Mouse (Mus musculus) heart, embryonic 10.5 days (tissue): ENCODE results near the gene Agap3. TPM values are rescaled to one million over a fixed set of nuclear protein-coding genes. Genes with fewer than 3 reads are reported as not detected.

Source experiments
- DNase-seq: peaks from one replicate; pipeline ENCODE4 v3.0.0-alpha.2; 2017; ENCODE audit warnings: low spot score
- H3K27ac ChIP-seq: fragments of 300-500 bp; sonication (generic); 2 replicates; pipeline ENCODE4 v1.5.1; 2016; ENCODE audit warnings: mild to moderate bottlenecking
- H3K27me3 ChIP-seq: fragments of 300-500 bp; sonication (generic); 2 replicates; pipeline ENCODE4 v1.6.1; 2016; ENCODE audit warnings: mild to moderate bottlenecking; ENCODE audit not compliant: poor library complexity, insufficient read depth, severe bottlenecking
- H3K36me3 ChIP-seq: fragments of 300-500 bp; sonication (generic); 2 replicates; pipeline ENCODE4 v1.6.1; 2016; ENCODE audit warnings: mild to moderate bottlenecking, moderate library complexity
- H3K4me1 ChIP-seq: fragments of 300-500 bp; sonication (generic); 2 replicates; pipeline ENCODE4 v1.6.1; 2016; ENCODE audit warnings: mild to moderate bottlenecking
- H3K4me3 ChIP-seq: fragments of 300-500 bp; sonication (generic); 2 replicates; pipeline ENCODE4 v1.5.1; 2016; ENCODE audit warnings: mild to moderate bottlenecking, moderate library complexity
- H3K9me3 ChIP-seq: fragments of 300-500 bp; sonication (generic); 2 replicates; pipeline ENCODE4 v1.6.1; 2016; ENCODE audit warnings: mild to moderate bottlenecking, moderate library complexity
- WGBS: fragments of 180-500 bp; shearing (Covaris S2); methylation state at CpG from one replicate; pipeline ENCODE4 v1.1.7; 2016; 5-methylcytosine and 5-hydroxymethylcytosine counted together
- polyA plus RNA-seq: library from polyadenylated mRNA; unstranded; fragments of >200 nt; fragmentation: Nextera tagmentation; extraction: Ambion mirVana; gene quantifications from 2 replicates; pipeline ENCODE4 v1.2.1, GENCODE M21; 2016

Gene Agap3
- polyA plus RNA-seq, 1 experiment from 2014 or later, result 30.1 TPM

- Histone ChIP-seq H3K4me1 (peaks cover 55% of the 10 kb centered on the region), H3K9me3 (no peaks in the 10 kb centered on the region), H3K27ac (peak overlapping the region; percentile 94), H3K4me3 (peak overlapping the region; percentile 78), H3K36me3 (peaks cover 27% of the 10 kb centered on the region), H3K27me3 (no peaks in the 10 kb centered on the region)
- 13% methylated on average over 21 of the region's 21 CpGs for WGBS
- no peak for DNase-seq
Measured at GRCm38 (mm10) chr5:24424004-24424781, 27.8 kb upstream of the Agap3 start.

- H3K27me3 ChIP-seq, result no peaks in the 10 kb centered on the region
- H3K4me3 ChIP-seq, result peak overlapping the region; percentile 78
- H3K9me3 ChIP-seq, result no peaks in the 10 kb centered on the region
- H3K4me1 ChIP-seq, result peaks cover 55% of the 10 kb centered on the region
- 1% methylated on average over 60 of the region's 60 CpGs for WGBS
- peak overlapping the region; percentile 94 for H3K27ac ChIP-seq
- peak; percentile 87 for DNase-seq
- peaks cover 27% of the 10 kb centered on the region for H3K36me3 ChIP-seq
Measured at GRCm38 (mm10) chr5:24424861-24425411, 27.0 kb upstream of the Agap3 start.

- peak overlapping the region; percentile 78 for H3K4me3 ChIP-seq
- peak overlapping the region; percentile 94 for H3K27ac ChIP-seq
- no peaks in the 10 kb centered on the region for H3K9me3 ChIP-seq
- H3K4me1 ChIP-seq, result peaks cover 55% of the 10 kb centered on the region
- WGBS, result under 1% methylated on average over 28 of the region's 30 CpGs
- peaks cover 27% of the 10 kb centered on the region for H3K36me3 ChIP-seq
- peak; percentile 84 for DNase-seq
- no peaks in the 10 kb centered on the region for H3K27me3 ChIP-seq
Measured at GRCm38 (mm10) chr5:24425421-24426036, 26.4 kb upstream of the Agap3 start.

- Histone ChIP-seq H3K27ac (peak overlapping the region; percentile 94), H3K4me1 (peaks cover 55% of the 10 kb centered on the region), H3K9me3 (no peaks in the 10 kb centered on the region), H3K27me3 (no peaks in the 10 kb centered on the region), H3K36me3 (peaks cover 27% of the 10 kb centered on the region), H3K4me3 (peak overlapping the region; percentile 78)
- under 1% methylated on average over 10 of the region's 10 CpGs for WGBS
- no peak for DNase-seq
Measured at GRCm38 (mm10) chr5:24426037-24426432, 25.9 kb upstream of the Agap3 start.

- 14% methylated on average over 9 of the region's 9 CpGs for WGBS
- peaks cover 55% of the 10 kb centered on the region for H3K4me1 ChIP-seq
- H3K27ac ChIP-seq, result 0 out of 2 replicates have a peak overlapping the region, but pooled peaks have one; percentile 94
- no peak for DNase-seq
- H3K27me3 ChIP-seq, result no peaks in the 10 kb centered on the region
- H3K9me3 ChIP-seq, result no peaks in the 10 kb centered on the region
- peaks cover 30% of the 10 kb centered on the region for H3K36me3 ChIP-seq
- peak overlapping the region; percentile 78 for H3K4me3 ChIP-seq
Measured at GRCm38 (mm10) chr5:24426556-24427284, 25.3 kb upstream of the Agap3 start.

GRCm38 (mm10) chr5:24427285-24427633, 24.7 kb upstream of the Agap3 start:
- H3K27ac ChIP-seq, result peak overlapping the region; percentile 8; the same call in 1 of the 2 replicates
- 16% methylated on average over 12 of the region's 12 CpGs for WGBS

GRCm38 (mm10) chr5:24427981-24428402, 24.0 kb upstream of the Agap3 start:
- WGBS, result 7% methylated on average over 15 of the region's 15 CpGs
- peaks cover 49% of the 10 kb centered on the region for H3K4me1 ChIP-seq
- no peak for DNase-seq
- no peaks in the 10 kb centered on the region for H3K9me3 ChIP-seq
- peaks cover 40% of the 10 kb centered on the region for H3K36me3 ChIP-seq
- peak overlapping the region; percentile 78 for H3K4me3 ChIP-seq
- peak overlapping the region; percentile 56 for H3K27ac ChIP-seq
- H3K27me3 ChIP-seq, result no peaks in the 10 kb centered on the region

More at GRCm38 (mm10) chr5:24427285-24427633, 24.7 kb upstream of the Agap3 start:
- H3K4me3 ChIP-seq, result peak overlapping the region; percentile 78
- peaks cover 55% of the 10 kb centered on the region for H3K4me1 ChIP-seq
- H3K9me3 ChIP-seq, result no peaks in the 10 kb centered on the region
- H3K36me3 ChIP-seq, result peaks cover 34% of the 10 kb centered on the region
- H3K27me3 ChIP-seq, result no peaks in the 10 kb centered on the region
- DNase-seq, result no peak

- Histone ChIP-seq H3K27me3 (no peaks in the 10 kb centered on the region), H3K27ac (peak overlapping the region; percentile 56; the same call in 1 of the 2 replicates), H3K4me1 (peaks cover 47% of the 10 kb centered on the region), H3K36me3 (peaks cover 46% of the 10 kb centered on the region), H3K4me3 (peak overlapping the region; percentile 78; the same call in 1 of the 2 replicates), H3K9me3 (no peaks in the 10 kb centered on the region)
- 12% methylated on average over 9 of the region's 9 CpGs for WGBS
- DNase-seq, result no peak
Measured at GRCm38 (mm10) chr5:24428596-24428995, 23.4 kb upstream of the Agap3 start.

GRCm38 (mm10) chr5:24433993-24434392, 18.0 kb upstream of the Agap3 start:
- no peaks in the 10 kb centered on the region; the same call in 1 of the 2 replicates for H3K4me1 ChIP-seq
- H3K27me3 ChIP-seq, result no peaks in the 10 kb centered on the region
- WGBS, result 86% methylated on average over 8 of the region's 8 CpGs
- H3K27ac ChIP-seq, result no peak overlapping the region
- H3K4me3 ChIP-seq, result no peak overlapping the region
- peaks cover 90% of the 10 kb centered on the region for H3K36me3 ChIP-seq
- H3K9me3 ChIP-seq, result no peaks in the 10 kb centered on the region
- no peak for DNase-seq

- DNase-seq, result no peak
- Histone ChIP-seq H3K9me3 (no peaks in the 10 kb centered on the region), H3K27me3 (no peaks in the 10 kb centered on the region), H3K4me3 (no peak overlapping the region), H3K36me3 (peaks cover 70% of the 10 kb centered on the region), H3K4me1 (peaks cover 23% of the 10 kb centered on the region), H3K27ac (no peak overlapping the region)
- 91% methylated on average over 8 of the region's 8 CpGs for WGBS
Measured at GRCm38 (mm10) chr5:24441187-24441586, 10.8 kb upstream of the Agap3 start.

- H3K9me3 ChIP-seq, result no peaks in the 10 kb centered on the region
- no peak overlapping the region for H3K4me3 ChIP-seq
- H3K27ac ChIP-seq, result no peak overlapping the region
- WGBS, result 84% methylated on average over 9 of the region's 9 CpGs
- DNase-seq, result no peak
- H3K36me3 ChIP-seq, result peaks cover 62% of the 10 kb centered on the region
- peaks cover 30% of the 10 kb centered on the region for H3K4me1 ChIP-seq
- no peaks in the 10 kb centered on the region for H3K27me3 ChIP-seq
Measured at GRCm38 (mm10) chr5:24442029-24442428, 9.9 kb upstream of the Agap3 start.

GRCm38 (mm10) chr5:24443204-24443603, 8.8 kb upstream of the Agap3 start:
- H3K9me3 ChIP-seq, result no peaks in the 10 kb centered on the region
- H3K4me1 ChIP-seq, result peaks cover 41% of the 10 kb centered on the region
- WGBS, result 91% methylated on average over 7 of the region's 7 CpGs
- no peak overlapping the region for H3K27ac ChIP-seq
- no peaks in the 10 kb centered on the region for H3K27me3 ChIP-seq
- H3K4me3 ChIP-seq, result no peak overlapping the region
- peaks cover 57% of the 10 kb centered on the region for H3K36me3 ChIP-seq
- DNase-seq, result no peak
